Mouse (Mus musculus) lung, postnatal 0 days (tissue): ENCODE data around the gene 1700020A23Rik. TPM values are rescaled to one million over a fixed set of nuclear protein-coding genes. Genes with fewer than 3 reads are reported as not detected.

Source experiments
- ATAC-seq: fragments of 200-750 bp; cut with Nextera tagmentation; 2 replicates; pipeline ENCODE4 v1.8.0; 2017; ENCODE audit warnings: moderate library complexity
- DNase-seq: peaks from one replicate; pipeline ENCODE4 v3.0.0-alpha.2; 2016; ENCODE audit warnings: low spot score
- H3K27ac ChIP-seq: fragments of 300-500 bp; sonication (generic); 2 replicates; pipeline ENCODE4 v1.5.1; 2014; ENCODE audit warnings: antibody characterized with exemption, mild to moderate bottlenecking, low read length, mixed read lengths
- H3K27me3 ChIP-seq: fragments of 300-500 bp; sonication (generic); replicated peaks from 2 replicates; pipeline ENCODE4 v1.6.1; 2014; ENCODE audit warnings: low read length, mixed read lengths; ENCODE audit not compliant: insufficient read depth
- H3K36me3 ChIP-seq: fragments of 300-500 bp; sonication (generic); 2 replicates; pipeline ENCODE4 v1.6.1; 2014; ENCODE audit warnings: low read length, mixed read lengths; ENCODE audit not compliant: insufficient read depth
- H3K4me1 ChIP-seq: fragments of 300-500 bp; sonication (generic); 2 replicates; pipeline ENCODE4 v1.6.1; 2014; ENCODE audit warnings: antibody characterized with exemption, low read depth, low read length, mixed read lengths; ENCODE audit not compliant: insufficient read depth
- H3K4me2 ChIP-seq: fragments of 300-500 bp; sonication (generic); replicated peaks from 2 replicates; pipeline ENCODE4 v1.6.1; 2014; ENCODE audit warnings: low read depth, mild to moderate bottlenecking, low read length, moderate library complexity, mixed read lengths
- H3K4me3 ChIP-seq: fragments of 300-500 bp; sonication (generic); 2 replicates; pipeline ENCODE4 v1.5.1; 2014; ENCODE audit warnings: low read depth, low read length
- H3K9ac ChIP-seq: fragments of 300-500 bp; sonication (generic); replicated peaks from 2 replicates; pipeline ENCODE4 v1.6.1; 2014; ENCODE audit warnings: low read depth, mild to moderate bottlenecking
- H3K9me3 ChIP-seq: fragments of 300-500 bp; sonication (generic); 2 replicates; pipeline ENCODE4 v1.6.1; 2016; ENCODE audit warnings: low read length, mixed read lengths
- CTCF ChIP-seq: IDR thresholded peaks from 2 replicates; pipeline ENCODE4 v1.5.1; 2016; ENCODE audit warnings: antibody characterized with exemption, mild to moderate bottlenecking
- EP300 ChIP-seq: IDR thresholded peaks from 2 replicates; pipeline ENCODE4 v1.6.1; 2016; ENCODE audit warnings: antibody characterized with exemption, mild to moderate bottlenecking, control low read depth
- WGBS: fragments of 180-500 bp; shearing (Covaris S2); extraction: QIAGEN DNeasy Blood & Tissue Kit; methylation state at CpG from one replicate; pipeline ENCODE4 v1.1.7; 2014; 5-methylcytosine and 5-hydroxymethylcytosine counted together
- polyA plus RNA-seq: library from polyadenylated mRNA; unstranded; fragments of >200 nt; fragmentation: Nextera tagmentation; extraction: Ambion mirVana; gene quantifications from 2 replicates; pipeline ENCODE4 v1.2.1, GENCODE M21; 2015

The 1700020A23Rik gene
- polyA plus RNA-seq, 1 experiment from 2014 or later, result not detected

GRCm38 (mm10) chr2:130453421-130453820, 48.4 kb downstream of the 1700020A23Rik start:
- no peak overlapping the region for H3K27ac ChIP-seq
- TF ChIP-seq CTCF, result no peak
- no peak for TF ChIP-seq EP300
- H3K4me3 ChIP-seq, result no peak overlapping the region
- DNase-seq, result no peak
- no peak for ATAC-seq
- H3K27me3 ChIP-seq, result no peaks in the 10 kb centered on the region
- peaks cover 12% of the 10 kb centered on the region for H3K4me1 ChIP-seq
- H3K4me2 ChIP-seq, result no peak overlapping the region
- no peak overlapping the region for H3K9ac ChIP-seq
- no peaks in the 10 kb centered on the region for H3K9me3 ChIP-seq
- WGBS, result 54% methylated on average over 6 of the region's 6 CpGs
- no peaks in the 10 kb centered on the region for H3K36me3 ChIP-seq

- WGBS, result 51% methylated on average over 6 of the region's 6 CpGs
- DNase-seq, result no peak
- Histone ChIP-seq H3K27ac (no peak overlapping the region), H3K9me3 (no peaks in the 10 kb centered on the region), H3K9ac (no peak overlapping the region), H3K36me3 (no peaks in the 10 kb centered on the region), H3K4me2 (no peak overlapping the region), H3K4me3 (no peak overlapping the region), H3K27me3 (no peaks in the 10 kb centered on the region), H3K4me1 (peaks cover 8% of the 10 kb centered on the region)
- no peak for TF ChIP-seq EP300
- no peak for TF ChIP-seq CTCF
- no peak for ATAC-seq
Measured at GRCm38 (mm10) chr2:130454748-130455370, 49.8 kb downstream of the 1700020A23Rik start.

Other genes starting within 250 kb of the 1700020A23Rik start
- gene Snrpb, start 225.9 kb upstream of the 1700020A23Rik start, polyA plus RNA-seq, result 400 and 429 TPM in 2 replicates
- not detected in 2 replicates for gene Tmc2, start 210.1 kb upstream of the 1700020A23Rik start, polyA plus RNA-seq
- gene Nop56, start 130.8 kb upstream of the 1700020A23Rik start, polyA plus RNA-seq, result 56.1 and 63.8 TPM in 2 replicates
- 97.9 and 100 TPM in 2 replicates for gene Idh3b, start 120.7 kb upstream of the 1700020A23Rik start, polyA plus RNA-seq
- 0.80 and 0.88 TPM in 2 replicates for gene Ebf4, start 110.1 kb upstream of the 1700020A23Rik start, polyA plus RNA-seq
- gene Cpxm1, start 7.7 kb upstream of the 1700020A23Rik start, polyA plus RNA-seq, result 13.9 and 14.9 TPM in 2 replicates
- gene Gm28372, start within 50 bp of the 1700020A23Rik start, polyA plus RNA-seq, result 0.10 TPM in 1 of 2 replicates, not detected in the other
- gene Tmem239, start 1.2 kb downstream of the 1700020A23Rik start, polyA plus RNA-seq, result not detected in 2 replicates
- 46.8 and 47.0 TPM in 2 replicates for gene Vps16, start 19.1 kb downstream of the 1700020A23Rik start, polyA plus RNA-seq
- gene Pced1a, start 19.4 kb downstream of the 1700020A23Rik start, polyA plus RNA-seq, result 6.8 and 8.0 TPM in 2 replicates
- 46.1 and 52.1 TPM in 2 replicates for gene Ptpra, start 45.0 kb downstream of the 1700020A23Rik start, polyA plus RNA-seq
- gene Mrps26, start 158.5 kb downstream of the 1700020A23Rik start, polyA plus RNA-seq, result 61.0 and 64.0 TPM in 2 replicates
- not detected in 2 replicates for gene Oxt, start 170.9 kb downstream of the 1700020A23Rik start, polyA plus RNA-seq
- not detected in 2 replicates for gene Avp, start 177.3 kb downstream of the 1700020A23Rik start, polyA plus RNA-seq
- gene Fastkd5, start 224.8 kb downstream of the 1700020A23Rik start, polyA plus RNA-seq, result 4.8 and 5.9 TPM in 2 replicates
- gene Ubox5, start 224.8 kb downstream of the 1700020A23Rik start, polyA plus RNA-seq, result 4.4 TPM in 2 replicates
- 0.95 and 1.5 TPM in 2 replicates for gene Lzts3, start 237.5 kb downstream of the 1700020A23Rik start, polyA plus RNA-seq